Mouse (Mus musculus) heart, embryonic 15.5 days (tissue): ENCODE measurements at regions not wholly inside any gene's neighbourhood (a gene's known extent, or its start where the extent isn't known, plus 50 kb on each side); places are given as distances from the start of the nearest gene placed in this dataset.
"Not testable (repeated sequence)": the region's sequence is repeated elsewhere in the genome, so short reads cannot be mapped to it uniquely, and the experiment has no call there.

ENCODE experiments used
- ATAC-seq: fragments of 200-750 bp; cut with Nextera tagmentation; replicated peaks from 2 replicates; pipeline ENCODE4 v1.8.0; 2017; ENCODE audit warnings: low read depth, moderate TSS enrichment; ENCODE audit not compliant: insufficient number of reproducible peaks, insufficient read depth, low FRiP score
- H3K27ac ChIP-seq: fragments of 300-500 bp; sonication (generic); 2 replicates; pipeline ENCODE4 v1.5.1; 2015; ENCODE audit warnings: mild to moderate bottlenecking, inconsistent platforms
- H3K27me3 ChIP-seq: fragments of 300-500 bp; sonication (generic); 2 replicates; pipeline ENCODE4 v1.6.1; 2015; ENCODE audit warnings: inconsistent platforms
- H3K36me3 ChIP-seq: fragments of 300-500 bp; sonication (generic); 2 replicates; pipeline ENCODE4 v1.6.1; 2015; ENCODE audit warnings: mild to moderate bottlenecking, inconsistent platforms
- H3K4me1 ChIP-seq: fragments of 300-500 bp; sonication (generic); replicated peaks from 2 replicates; pipeline ENCODE4 v1.6.1; 2015; ENCODE audit warnings: inconsistent platforms
- H3K4me2 ChIP-seq: fragments of 300-500 bp; sonication (generic); 2 replicates; pipeline ENCODE4 v1.6.1; 2015; ENCODE audit warnings: inconsistent platforms, mild to moderate bottlenecking, moderate library complexity
- H3K4me3 ChIP-seq: fragments of 300-500 bp; sonication (generic); 2 replicates; pipeline ENCODE4 v1.5.1; 2015; ENCODE audit warnings: mild to moderate bottlenecking, inconsistent platforms
- H3K9ac ChIP-seq: fragments of 300-500 bp; sonication (generic); 2 replicates; pipeline ENCODE4 v1.6.1; 2015; ENCODE audit warnings: mild to moderate bottlenecking, inconsistent platforms
- H3K9me3 ChIP-seq: fragments of 300-500 bp; sonication (generic); replicated peaks from 2 replicates; pipeline ENCODE4 v1.6.1; 2016; ENCODE audit warnings: inconsistent platforms
- WGBS: fragments of 180-500 bp; shearing (Covaris S2); methylation state at CpG from one replicate; pipeline ENCODE4 v1.1.7; 2015; ENCODE audit warnings: mixed read lengths; 5-methylcytosine and 5-hydroxymethylcytosine counted together

- no peak overlapping the region for H3K4me2 ChIP-seq
- H3K36me3 ChIP-seq = no peaks in the 10 kb centered on the region
- H3K9me3 ChIP-seq = no peaks in the 10 kb centered on the region
- peaks cover 29% of the 10 kb centered on the region for H3K4me1 ChIP-seq
- H3K27ac ChIP-seq = no peak overlapping the region
- H3K27me3 ChIP-seq = no peaks in the 10 kb centered on the region
- no peak overlapping the region for H3K4me3 ChIP-seq
- H3K9ac ChIP-seq = no peak overlapping the region
- ATAC-seq = no peak
- WGBS = 85% methylated on average over 2 of the region's 2 CpGs
Observed at GRCm38 (mm10) chr7:64025155-64025554, 86.4 kb upstream of the Klf13 start.

- no peak overlapping the region for H3K9ac ChIP-seq
- H3K4me3 ChIP-seq = no peak overlapping the region
- ATAC-seq = no peak
- H3K36me3 ChIP-seq = no peaks in the 10 kb centered on the region
- H3K9me3 ChIP-seq = no peaks in the 10 kb centered on the region
- H3K27me3 ChIP-seq = no peaks in the 10 kb centered on the region
- WGBS = 76% methylated on average over 4 of the region's 4 CpGs
- H3K4me1 ChIP-seq = peaks cover 29% of the 10 kb centered on the region
- H3K4me2 ChIP-seq = no peak overlapping the region
- H3K27ac ChIP-seq = no peak overlapping the region
Observed at GRCm38 (mm10) chr7:64024253-64024652, 85.5 kb upstream of the Klf13 start.

GRCm38 (mm10) chr7:64022711-64023468 is 84.2 kb upstream of the Klf13 start:
- H3K27ac ChIP-seq = peak overlapping the region; percentile 82
- ATAC-seq = no peak
- no peaks in the 10 kb centered on the region for H3K36me3 ChIP-seq
- H3K9me3 ChIP-seq = no peaks in the 10 kb centered on the region
- H3K4me3 ChIP-seq = no peak overlapping the region
- H3K27me3 ChIP-seq = no peaks in the 10 kb centered on the region
- H3K9ac ChIP-seq = no peak overlapping the region
- peaks cover 29% of the 10 kb centered on the region for H3K4me1 ChIP-seq
- no peak overlapping the region for H3K4me2 ChIP-seq
- WGBS = 42% methylated on average over 7 of the region's 7 CpGs

DNA sequence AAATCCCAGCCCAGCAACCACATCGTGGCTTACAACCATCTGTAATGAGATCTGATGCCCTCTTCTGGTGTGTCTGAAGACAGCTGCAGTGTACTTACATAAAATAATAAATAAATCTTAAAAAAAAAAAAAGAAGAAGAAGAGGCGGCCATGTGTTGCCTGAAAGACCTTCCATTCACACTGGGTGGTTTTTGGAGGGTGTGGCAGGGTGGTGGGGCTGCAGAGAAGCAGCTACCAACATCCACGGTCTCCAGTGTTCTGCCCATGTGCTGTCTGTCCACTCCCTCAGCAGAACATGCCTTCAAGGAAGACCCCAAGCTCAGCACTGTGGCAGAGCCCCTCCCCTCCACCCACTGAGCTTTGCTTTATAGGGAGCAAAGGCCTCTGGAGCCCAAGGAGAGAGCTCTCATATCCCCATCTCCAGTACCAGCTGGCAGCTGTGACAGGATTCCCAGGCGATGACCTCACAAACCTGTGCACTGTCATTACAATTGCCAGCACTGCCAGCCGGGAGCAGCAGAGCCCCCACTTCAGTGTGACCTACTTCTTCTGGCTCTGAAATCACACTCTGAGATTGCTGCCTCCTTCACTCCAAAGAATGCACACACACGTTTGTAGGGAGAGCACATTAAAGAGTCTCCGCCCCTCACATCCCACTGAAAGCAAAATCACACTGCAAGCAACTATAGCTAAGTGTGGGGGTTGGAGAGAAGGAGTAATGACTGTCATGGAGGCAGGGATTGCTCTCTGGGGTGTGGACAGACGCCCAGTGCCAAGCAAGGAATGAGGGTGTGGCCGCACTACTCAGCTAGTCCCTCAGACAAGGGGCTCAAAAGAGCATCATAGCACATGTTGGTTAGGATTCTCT is 82.8 kb upstream of the Klf13 start:
- peak; percentile 82 for ATAC-seq
- Histone ChIP-seq H3K4me2 (0 out of 2 replicates have a peak overlapping the region, but pooled peaks have one; percentile 15), H3K9ac (no peak overlapping the region), H3K36me3 (no peaks in the 10 kb centered on the region), H3K27ac (peak overlapping the region; percentile 82), H3K9me3 (no peaks in the 10 kb centered on the region), H3K4me1 (peaks cover 29% of the 10 kb centered on the region), H3K4me3 (no peak overlapping the region), H3K27me3 (no peaks in the 10 kb centered on the region)
- 49% methylated on average over 9 of the region's 9 CpGs for WGBS

GRCm38 (mm10) chr7:64018107-64018506 is 79.4 kb upstream of the Klf13 start:
- no peak overlapping the region for H3K9ac ChIP-seq
- 77% methylated on average over 3 of the region's 3 CpGs for WGBS
- H3K27ac ChIP-seq = no peak overlapping the region
- H3K4me2 ChIP-seq = no peak overlapping the region
- no peak overlapping the region for H3K4me3 ChIP-seq
- peaks cover 29% of the 10 kb centered on the region for H3K4me1 ChIP-seq
- ATAC-seq = no peak
- no peaks in the 10 kb centered on the region for H3K27me3 ChIP-seq
- H3K36me3 ChIP-seq = no peaks in the 10 kb centered on the region
- H3K9me3 ChIP-seq = no peaks in the 10 kb centered on the region

DNA sequence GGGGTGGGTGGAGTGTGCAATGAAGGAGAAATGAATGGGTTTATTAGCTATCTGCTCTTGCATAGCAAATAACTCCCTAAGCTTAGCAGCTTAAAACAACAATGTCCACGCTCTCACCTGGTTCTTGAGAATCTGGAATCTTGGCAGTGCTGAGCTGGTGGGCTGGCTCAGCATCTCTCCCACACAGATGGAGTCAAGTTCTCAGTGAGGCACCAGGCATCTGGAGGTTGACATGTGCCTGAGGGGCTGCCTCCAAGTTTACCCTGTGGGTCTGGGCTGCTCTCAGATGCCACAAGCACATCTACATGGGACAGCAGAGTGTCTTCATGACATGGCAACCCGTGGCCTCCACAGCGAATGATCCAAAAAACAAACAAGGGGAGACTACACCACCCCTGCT is 78.2 kb upstream of the Klf13 start:
- H3K4me1 ChIP-seq = peaks cover 18% of the 10 kb centered on the region
- ATAC-seq = no peak
- H3K36me3 ChIP-seq = no peaks in the 10 kb centered on the region
- H3K27me3 ChIP-seq = no peaks in the 10 kb centered on the region
- no peaks in the 10 kb centered on the region for H3K9me3 ChIP-seq
- no peak overlapping the region for H3K27ac ChIP-seq
- WGBS = 71% methylated on average over 3 of the region's 3 CpGs
- no peak overlapping the region for H3K4me2 ChIP-seq
- no peak overlapping the region for H3K4me3 ChIP-seq
- no peak overlapping the region for H3K9ac ChIP-seq

DNA sequence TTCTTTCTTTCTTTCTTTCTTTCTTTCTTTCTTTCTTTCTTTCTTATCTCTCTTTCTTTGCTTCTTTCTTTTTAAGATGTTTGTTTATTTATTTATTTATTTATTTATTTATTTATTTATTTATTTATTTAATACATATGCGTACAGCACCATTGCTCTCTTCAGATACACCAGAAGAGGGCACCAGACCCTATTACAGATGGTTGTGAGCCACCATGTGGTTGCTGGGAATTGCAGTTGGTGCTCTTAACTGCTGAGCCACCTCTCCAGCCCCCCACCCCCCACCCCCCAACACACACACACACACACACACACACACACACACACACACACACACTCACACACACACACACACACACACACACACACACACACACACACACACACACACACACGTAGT is 76.4 kb upstream of the Klf13 start:
- not testable (repeated sequence) for ATAC-seq, H3K9me3 ChIP-seq, H3K4me2 ChIP-seq, H3K4me3 ChIP-seq, H3K9ac ChIP-seq, H3K27ac ChIP-seq, H3K36me3 ChIP-seq, H3K27me3 ChIP-seq
- H3K4me1 ChIP-seq = peaks cover 11% of the 10 kb centered on the region
- 91% methylated on average over 2 of the region's 2 CpGs for WGBS

DNA sequence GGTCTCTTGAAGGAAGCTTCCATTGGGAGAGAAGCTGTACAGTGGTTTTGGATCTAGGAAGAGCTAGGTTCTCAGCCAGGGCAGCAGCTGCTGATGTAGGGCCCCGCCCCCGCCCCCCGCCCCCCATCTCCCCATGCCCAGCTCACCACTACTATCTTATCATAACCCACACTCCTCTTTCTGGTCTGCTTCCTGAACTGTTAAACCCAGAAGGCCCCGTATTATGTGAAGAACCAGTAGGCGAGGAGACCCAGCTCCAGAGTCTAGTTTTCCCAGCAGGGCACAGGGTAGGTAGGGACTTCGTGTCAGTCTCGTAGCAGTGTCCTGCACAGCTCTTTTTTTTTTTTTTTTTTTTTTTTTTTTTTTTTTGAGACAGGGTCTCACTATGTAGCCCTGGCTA is 75.5 kb upstream of the Klf13 start:
- no peak overlapping the region for H3K27ac ChIP-seq
- H3K4me2 ChIP-seq = no peak overlapping the region
- 42% methylated on average over 7 of the region's 7 CpGs for WGBS
- no peaks in the 10 kb centered on the region for H3K9me3 ChIP-seq
- no peak for ATAC-seq
- no peak overlapping the region for H3K9ac ChIP-seq
- H3K36me3 ChIP-seq = no peaks in the 10 kb centered on the region
- peaks cover 11% of the 10 kb centered on the region for H3K4me1 ChIP-seq
- no peak overlapping the region for H3K4me3 ChIP-seq
- no peaks in the 10 kb centered on the region for H3K27me3 ChIP-seq

- H3K9me3 ChIP-seq = no peaks in the 10 kb centered on the region
- H3K36me3 ChIP-seq = no peaks in the 10 kb centered on the region
- no peaks in the 10 kb centered on the region for H3K27me3 ChIP-seq
- no peak overlapping the region for H3K4me2 ChIP-seq
- no peak overlapping the region for H3K4me3 ChIP-seq
- no peak overlapping the region for H3K9ac ChIP-seq
- no peak overlapping the region for H3K27ac ChIP-seq
- peaks cover 11% of the 10 kb centered on the region for H3K4me1 ChIP-seq
- ATAC-seq = no peak
- WGBS = 34% methylated on average over 5 of the region's 5 CpGs
Observed at GRCm38 (mm10) chr7:64013023-64013547, 74.4 kb upstream of the Klf13 start.

GRCm38 (mm10) chr7:64012268-64012601 is 73.5 kb upstream of the Klf13 start:
- Histone ChIP-seq H3K9ac (no peak overlapping the region), H3K27me3 (no peaks in the 10 kb centered on the region), H3K4me2 (no peak overlapping the region), H3K4me3 (no peak overlapping the region), H3K4me1 (peaks cover 11% of the 10 kb centered on the region), H3K9me3 (no peaks in the 10 kb centered on the region), H3K27ac (no peak overlapping the region), H3K36me3 (no peaks in the 10 kb centered on the region)
- WGBS = 71% methylated on average over 8 of the region's 8 CpGs
- no peak for ATAC-seq

DNA sequence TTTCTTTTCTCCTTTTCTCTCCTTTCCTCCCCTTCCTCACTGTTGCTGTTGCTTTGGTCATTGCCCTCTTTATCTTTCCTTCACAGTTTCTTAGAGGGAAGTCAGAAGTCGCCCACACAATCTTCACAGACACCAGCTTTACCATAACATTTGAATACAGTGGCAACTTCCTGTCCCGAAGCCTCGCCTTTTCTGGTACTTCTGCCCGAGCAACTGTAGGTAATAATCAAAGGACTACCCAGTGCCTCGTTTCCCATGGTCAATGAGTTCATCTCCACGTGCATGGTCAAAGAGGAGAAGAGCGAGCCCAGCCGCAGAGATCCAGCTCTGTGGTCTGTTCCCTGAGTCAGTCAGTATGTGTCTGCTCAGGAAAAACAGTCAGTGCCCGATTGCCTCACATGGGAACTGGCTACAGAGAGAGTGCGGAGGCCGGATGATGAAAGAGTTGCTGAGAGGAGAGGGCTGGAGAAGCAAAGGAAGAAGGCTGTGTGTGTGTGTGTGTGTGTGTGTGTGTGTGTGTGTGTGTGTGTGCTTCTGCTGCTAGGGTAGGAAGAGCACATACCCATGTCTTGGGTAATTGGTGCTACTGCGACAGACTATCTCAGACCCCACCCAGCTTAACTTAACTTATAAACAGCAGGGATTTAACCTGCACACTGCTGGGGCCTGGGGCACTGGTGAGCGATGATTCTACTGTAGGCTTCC is 73.0 kb upstream of the Klf13 start:
- Histone ChIP-seq H3K9me3 (no peaks in the 10 kb centered on the region), H3K4me3 (no peak overlapping the region), H3K27ac (no peak overlapping the region), H3K4me1 (peaks cover 11% of the 10 kb centered on the region), H3K9ac (no peak overlapping the region), H3K4me2 (0 out of 2 replicates have a peak overlapping the region, but pooled peaks have one; percentile 2), H3K27me3 (no peaks in the 10 kb centered on the region), H3K36me3 (no peaks in the 10 kb centered on the region)
- 0 out of 2 replicates have a peak, but pooled peaks have one; percentile 40 for ATAC-seq
- 40% methylated on average over 13 of the region's 13 CpGs for WGBS
